Comparison of ENCODE assay signal across 13 mouse cellular contexts in genomic region chr7:79311420-79311988, GRCm38 (mm10). TPM values are rescaled to one million over a fixed set of nuclear protein-coding genes. Genes with fewer than 3 reads are reported as not detected.
DNase-seq lines count a peak whose midpoint lies in the region; ATAC-seq and TF ChIP-seq lines count a peak whose summit lies in the region.
"Had no signal": no experiment of that assay in that cellular context is flagged by ENCODE, and none has a peak within 500 bp of the region (broad histone marks: within the 10 kb centered on the region; RNA-seq: fewer than 3 reads in every experiment).

No protein-coding gene starts in this region.

- H3K36me3 ChIP-seq in liver, postnatal 0 days (replicated peaks; ENCODE audit: insufficient read depth, low read length), result peaks cover 3% of the 10 kb centered on the region; the same call in 1 of the 2 replicates
- no peaks in the 10 kb centered on the region for H3K36me3 ChIP-seq in liver, embryonic 11.5 days (ENCODE audit: control insufficient read depth, insufficient read depth, low read length)
- H3K36me3 ChIP-seq in limb, embryonic 14.5 days (ENCODE audit: control insufficient read depth, insufficient read depth, low read length), result no peaks in the 10 kb centered on the region

- no peak for TF ChIP-seq EP300 in liver, postnatal 0 days (IDR thresholded peaks at IDR 0.05; ENCODE audit: low read depth)

- intact Hi-C loops in gastrocnemius, postnatal 14 days (cut with DNase I; ENCODE audit: low total_unique reads), result no loop called here

- no peak overlapping the region for H3K9ac ChIP-seq in liver, postnatal 0 days (replicated peaks)
- H3K9ac ChIP-seq in liver, embryonic 11.5 days (ENCODE audit: low read depth, low read length), result no peak overlapping the region
- no peak overlapping the region for H3K9ac ChIP-seq in limb, embryonic 14.5 days (ENCODE audit: low read depth, low read length, severe bottlenecking)
- H3K9ac ChIP-seq: liver, embryonic 14.5 days had no signal

- H3K4me2 ChIP-seq in liver, postnatal 0 days (ENCODE audit: low read depth, low read length), result no peak overlapping the region
- H3K4me2 ChIP-seq in liver, embryonic 11.5 days, result no peak overlapping the region
- H3K4me2 ChIP-seq in limb, embryonic 14.5 days (replicated peaks; ENCODE audit: low read depth, low read length, severe bottlenecking), result no peak overlapping the region

- H3K4me1 ChIP-seq in liver, postnatal 0 days (ENCODE audit: insufficient read depth), result peaks cover 73% of the 10 kb centered on the region
- peaks cover 71% of the 10 kb centered on the region for H3K4me1 ChIP-seq in liver, embryonic 11.5 days (replicated peaks; ENCODE audit: control insufficient read depth, insufficient read depth, low read length)
- H3K4me1 ChIP-seq in embryonic fibroblast, embryonic 13.5 days (ENCODE audit: control insufficient read depth, insufficient read depth, low read length), result peaks cover 17% of the 10 kb centered on the region
- peaks cover 44% of the 10 kb centered on the region for H3K4me1 ChIP-seq in limb, embryonic 14.5 days (ENCODE audit: control insufficient read depth, insufficient read depth, low read length)

- peak; percentile 61 for ATAC-seq in liver, postnatal 0 days
- no peak for ATAC-seq in liver, embryonic 11.5 days (replicated peaks; ENCODE audit: low FRiP score)
- no peak for ATAC-seq in limb, embryonic 14.5 days (ENCODE audit: low FRiP score, low read depth)

- 74% methylated on average over 5 of the region's 5 CpGs for WGBS in liver, postnatal 0 days (ENCODE audit: insufficient replicate concordance)
- WGBS in liver, embryonic 11.5 days, result 84% methylated on average over 5 of the region's 5 CpGs
- 77% methylated on average over 5 of the region's 5 CpGs for WGBS in limb, embryonic 14.5 days

- H3K27me3 ChIP-seq in liver, postnatal 0 days (ENCODE audit: insufficient read depth, low read length), result no peaks in the 10 kb centered on the region
- no peaks in the 10 kb centered on the region for H3K27me3 ChIP-seq in liver, embryonic 11.5 days (replicated peaks; ENCODE audit: control insufficient read depth, insufficient read depth, low read length)
- no peaks in the 10 kb centered on the region for H3K27me3 ChIP-seq in limb, embryonic 14.5 days (ENCODE audit: control insufficient read depth, insufficient read depth, low read length)

- no peak for TF ChIP-seq POLR2A in embryonic fibroblast, embryonic 13.5 days (IDR thresholded peaks at IDR 0.05; ENCODE audit: low read depth, low read length)
- no peak for TF ChIP-seq POLR2A in limb, embryonic 14.5 days (IDR thresholded peaks at IDR 0.05; ENCODE audit: borderline replicate concordance, extremely low read depth, insufficient read depth, insufficient read length)

- TF ChIP-seq CTCF in liver, postnatal 0 days (IDR thresholded peaks at IDR 0.05; ENCODE audit: low read depth), result no peak
- TF ChIP-seq CTCF in embryonic fibroblast, embryonic 13.5 days (IDR thresholded peaks at IDR 0.05; ENCODE audit: borderline replicate concordance, insufficient read depth, low read length), result no peak

- peak; percentile 40 for DNase-seq in gastrocnemius, postnatal 14 days
- no peak for DNase-seq in gastrocnemius, postnatal 4 days (ENCODE audit: low spot score in 2 of 2)
- DNase-seq in liver, postnatal 0 days, result peak; percentile 49
- DNase-seq in liver, embryonic 11.5 days (ENCODE audit: low spot score), result no peak
- no peak for DNase-seq in limb, embryonic 14.5 days (ENCODE audit: low spot score)
- no peak for DNase-seq in urinary bladder, postnatal 36 days (ENCODE audit: low spot score in 2 of 2)
- no peak for DNase-seq in cerebellum, postnatal 4 days (ENCODE audit: low spot score in 2 of 2)
- DNase-seq: adrenal gland, adult 2 months; cerebellum, adult 11-12 months; retina, postnatal 1 day; thymus, postnatal 25 days had no signal

- no peaks in the 10 kb centered on the region for H3K9me3 ChIP-seq in liver, postnatal 0 days (ENCODE audit: low read length)
- no peaks in the 10 kb centered on the region for H3K9me3 ChIP-seq in liver, embryonic 11.5 days (ENCODE audit: control insufficient read depth, low read length)
- H3K9me3 ChIP-seq in limb, embryonic 14.5 days (ENCODE audit: control insufficient read depth, low read length), result no peaks in the 10 kb centered on the region

- H3K27ac ChIP-seq in liver, postnatal 0 days (ENCODE audit: low read depth), result peak overlapping the region; percentile 91
- no peak overlapping the region for H3K27ac ChIP-seq in liver, embryonic 11.5 days (ENCODE audit: low read depth, low read length)
- H3K27ac ChIP-seq in embryonic fibroblast, embryonic 13.5 days (ENCODE audit: insufficient read depth, low read length), result peak overlapping the region; percentile 35; the same call in 1 of the 2 replicates
- H3K27ac ChIP-seq in limb, embryonic 14.5 days (replicated peaks; ENCODE audit: low read depth, low read length), result 0 out of 2 replicates have a peak overlapping the region, but pooled peaks have one; percentile 33
- H3K27ac ChIP-seq: liver, embryonic 14.5 days had no signal

- H3K4me3 ChIP-seq in liver, postnatal 0 days (ENCODE audit: low read depth, low read length), result no peak overlapping the region
- no peak overlapping the region for H3K4me3 ChIP-seq in liver, embryonic 11.5 days (ENCODE audit: low read depth, low read length)
- H3K4me3 ChIP-seq in embryonic fibroblast, embryonic 13.5 days (ENCODE audit: insufficient read depth, low read length), result no peak overlapping the region
- H3K4me3 ChIP-seq in limb, embryonic 14.5 days (replicated peaks; ENCODE audit: low read length), result no peak overlapping the region

RNA-seq across cellular contexts. Expression of gene Abhd2, which starts 38.5 kb away (rescaled TPM):
- total RNA-seq in gastrocnemius, postnatal 14 days (2021), result 10 to 100 TPM in 1 of 2 experiments, 1 to 10 TPM in 1; 8.7 to 11.7 TPM
- total RNA-seq in gastrocnemius, postnatal 4 days (2021), result 10 to 100 TPM; 22.3 to 23.5 TPM
- 38.2 and 49.3 TPM in 2 replicates for polyA plus RNA-seq in liver, postnatal 0 days (2015; fragmentation: Nextera tagmentation; extraction: Ambion mirVana)
- 11.5 and 13.4 TPM in 2 replicates for polyA plus RNA-seq in liver, embryonic 11.5 days (2014; fragmentation: Nextera tagmentation; extraction: Ambion mirVana)
- polyA plus RNA-seq in embryonic fibroblast, embryonic 13.5 days (2011; ENCODE audit: insufficient read length, low read depth, missing spikeins), result 80.4 and 80.5 TPM in 2 replicates
- 7.8 and 9.5 TPM in 2 replicates for polyA plus RNA-seq in limb, embryonic 14.5 days (2012; rRNA removed)
- 10.9 and 13.0 TPM in 2 replicates for polyA plus RNA-seq in limb, embryonic 14.5 days (2014; fragmentation: Nextera tagmentation; extraction: Ambion mirVana)

Comparison
In these comparisons a context has a peak if more than half of its experiments do, and no peak if none do; other contexts are left out.
1. DNase-seq: peak in gastrocnemius, postnatal 14 days (single experiment) and liver, postnatal 0 days (single experiment); none in gastrocnemius, postnatal 4 days (0 of 2), liver, embryonic 11.5 days (single experiment), limb, embryonic 14.5 days (single experiment), urinary bladder, postnatal 36 days (0 of 2) and cerebellum, postnatal 4 days (0 of 2).